Mouse (Mus musculus): Measurements from ENCODE around the gene Prss29.

- TF ChIP-seq CTCF (IDR thresholded peaks at IDR 0.05; ENCODE audit: low read depth, low read length): no peak
- TF ChIP-seq POLR2A (IDR thresholded peaks at IDR 0.05; ENCODE audit: extremely low read depth, insufficient read depth, low read length): no peak
Observed at GRCm38 (mm10) chr17:25274571-25275346, 43.7 kb upstream of the Prss29 start, which contains the start of gene Ube2i.

Measured in liver, adult 2 months (tissue).